Mouse (Mus musculus) gastrocnemius, postnatal 10 days (tissue): ENCODE results near the gene Angptl2. TPM values are rescaled to one million over a fixed set of nuclear protein-coding genes. Genes with fewer than 3 reads are reported as not detected.

Experiments used
- DNase-seq: peaks from one replicate; pipeline ENCODE4 v3.0.0; 2021; ENCODE audit warnings: mixed read lengths
- total RNA-seq, 2 experiments: library from RNA; stranded (reverse); gene quantifications; 2 replicates each; pipeline ENCODE4 v1.2.3; 2021

Angptl2 gene
- total RNA-seq, 2 experiments from 2014 or later: 258 to 272 TPM

DNA sequence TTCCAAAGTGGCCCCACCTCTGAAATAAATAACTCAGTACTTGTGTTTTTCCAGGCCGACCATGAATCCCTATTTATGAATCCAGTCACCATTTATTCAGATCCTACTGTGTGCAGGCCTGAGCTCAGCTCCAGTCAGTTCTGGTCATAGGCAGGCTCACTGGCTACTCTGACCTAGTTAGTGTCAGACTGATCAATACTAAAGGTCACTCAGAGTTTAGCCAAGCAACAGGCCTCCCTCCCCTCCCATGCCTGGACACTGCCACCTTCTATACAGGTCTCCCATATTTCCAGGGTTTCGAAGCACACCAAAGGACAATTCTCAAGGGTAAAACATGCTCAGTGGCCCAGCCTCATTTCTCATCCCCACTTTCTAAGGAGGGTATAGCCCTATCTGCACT lies 54.7 kb downstream of the Angptl2 start:
- no peak for DNase-seq

DNA sequence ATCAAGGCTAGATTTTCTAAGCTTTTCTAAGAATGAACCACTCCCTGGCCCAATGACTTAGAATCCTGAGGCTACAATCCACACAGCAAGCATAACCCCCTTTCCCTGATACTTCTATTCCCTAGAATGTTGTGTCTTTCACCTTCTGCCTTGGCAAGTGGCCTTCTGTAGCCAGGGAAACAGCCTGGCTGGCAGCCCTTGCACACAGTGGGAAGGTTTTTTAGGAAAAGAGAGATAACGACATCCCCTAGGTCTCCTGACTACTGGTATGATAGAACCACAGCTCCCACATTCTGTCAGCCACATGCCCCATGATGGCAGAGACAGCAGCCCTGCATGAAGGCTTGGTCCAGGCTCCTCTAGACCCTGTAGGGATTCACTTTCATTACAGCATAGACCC lies 55.6 kb downstream of the Angptl2 start:
- DNase-seq: no peak

DNA sequence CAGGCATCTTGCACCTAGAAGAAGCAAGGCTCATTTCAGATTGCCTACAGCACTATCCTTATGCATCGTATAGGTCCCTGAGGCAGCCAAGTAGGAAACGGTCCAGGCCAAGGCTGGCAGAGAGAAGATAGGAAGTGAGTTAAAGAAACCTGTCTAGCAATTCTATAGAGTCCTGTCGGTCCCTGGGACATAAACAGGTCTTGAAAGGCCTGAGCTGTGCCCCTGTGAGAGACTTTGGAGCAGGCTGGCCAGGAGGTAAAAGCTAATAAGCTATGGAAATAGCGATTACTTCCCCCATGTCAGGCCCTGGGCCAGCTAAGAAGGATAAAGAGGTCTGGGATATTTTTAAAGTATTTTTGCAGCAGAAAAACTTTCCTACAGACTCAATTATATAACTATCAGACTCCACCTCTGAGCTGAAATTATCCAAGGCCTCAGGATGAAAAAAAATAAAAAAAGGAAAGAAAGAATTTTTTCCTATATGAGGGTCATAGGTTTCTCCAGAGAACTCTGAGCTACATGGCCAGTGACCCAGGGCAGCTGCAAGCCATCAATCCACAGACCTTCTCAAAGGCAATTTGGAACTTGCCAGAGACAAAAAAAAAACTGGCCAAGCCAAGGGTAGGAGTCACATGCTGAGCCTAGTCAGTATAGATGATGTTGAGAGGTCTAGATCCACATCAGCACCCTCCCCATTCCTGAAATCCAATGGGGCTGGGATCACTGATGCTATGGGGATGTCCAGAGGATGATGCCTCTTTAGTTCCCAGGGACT lies 57.0 kb downstream of the Angptl2 start:
- DNase-seq: no peak

DNA sequence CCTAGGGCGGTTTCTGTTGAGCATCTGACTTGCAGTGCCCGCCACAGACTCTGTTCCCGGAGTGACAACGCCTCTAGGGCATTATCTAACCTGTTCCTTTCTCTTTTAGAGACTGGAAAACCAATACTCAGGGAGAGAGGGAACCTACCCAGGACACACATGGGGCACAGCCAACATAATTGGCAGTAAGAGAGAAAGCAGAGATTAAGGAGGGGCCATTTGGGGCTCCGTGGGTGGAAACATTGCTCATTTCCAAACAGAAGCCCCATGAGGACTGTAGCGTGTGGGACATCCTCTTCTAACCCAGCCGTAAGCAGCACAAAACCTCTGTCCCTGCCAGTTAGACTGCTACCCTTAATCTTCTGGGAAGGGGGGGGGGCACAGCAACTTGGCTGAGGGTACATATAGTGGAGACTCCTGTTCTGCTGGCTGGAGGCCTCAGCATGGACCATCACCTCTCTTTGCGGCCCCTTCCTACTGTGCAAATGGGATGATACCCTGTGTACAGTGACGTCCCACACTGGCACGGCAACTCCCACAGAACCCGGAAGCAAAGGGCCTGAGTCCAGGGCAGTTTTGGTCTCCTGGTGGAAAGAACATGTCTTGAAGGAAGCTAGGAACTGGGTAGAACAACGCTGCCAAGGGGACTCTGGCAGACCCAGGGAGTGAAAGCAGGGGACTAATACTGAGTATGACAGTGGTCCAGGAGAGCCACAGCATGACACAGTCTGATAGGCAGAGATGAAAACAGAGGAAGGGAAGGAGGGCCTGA lies 59.0 kb downstream of the Angptl2 start:
- DNase-seq: no peak

DNA sequence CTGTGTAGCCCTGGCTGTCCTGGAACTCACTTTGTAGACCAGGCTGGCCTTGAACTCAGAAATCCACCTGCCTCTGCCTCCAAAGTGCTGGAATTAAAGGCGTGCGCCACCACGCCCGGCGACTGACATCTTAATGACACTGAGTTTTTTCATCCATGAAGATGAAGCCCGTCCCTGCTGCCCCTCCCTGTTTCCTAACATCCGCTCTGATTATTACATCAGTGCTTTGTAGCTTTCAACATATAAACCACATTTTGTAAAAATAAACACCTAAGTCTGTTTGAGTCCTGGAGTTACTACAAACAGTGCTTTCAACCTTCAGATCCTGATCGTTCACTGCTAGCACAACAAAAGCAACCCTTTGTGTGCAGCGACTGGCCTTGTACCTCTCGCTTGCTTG lies 63.9 kb downstream of the Angptl2 start:
- no peak for DNase-seq

DNA sequence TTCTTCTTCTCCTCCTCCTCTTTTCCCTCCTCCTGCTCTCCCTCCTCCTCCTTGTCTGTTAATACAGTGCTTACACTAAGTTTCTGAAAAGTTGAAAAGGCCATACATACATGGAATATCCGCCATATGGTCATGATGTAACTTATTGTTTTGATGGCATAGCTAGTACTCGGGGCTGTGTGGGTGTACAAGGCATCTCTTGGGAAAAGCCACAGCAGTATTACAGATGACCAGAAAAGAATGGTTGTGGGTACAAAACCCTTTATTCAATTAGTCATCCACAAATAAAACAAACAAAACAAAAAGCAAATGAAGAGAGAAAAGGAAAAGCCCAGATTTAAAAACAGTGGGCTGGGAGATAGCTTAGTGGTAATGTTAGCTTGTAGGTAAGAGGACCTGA lies 64.7 kb downstream of the Angptl2 start:
- DNase-seq: no peak

DNA sequence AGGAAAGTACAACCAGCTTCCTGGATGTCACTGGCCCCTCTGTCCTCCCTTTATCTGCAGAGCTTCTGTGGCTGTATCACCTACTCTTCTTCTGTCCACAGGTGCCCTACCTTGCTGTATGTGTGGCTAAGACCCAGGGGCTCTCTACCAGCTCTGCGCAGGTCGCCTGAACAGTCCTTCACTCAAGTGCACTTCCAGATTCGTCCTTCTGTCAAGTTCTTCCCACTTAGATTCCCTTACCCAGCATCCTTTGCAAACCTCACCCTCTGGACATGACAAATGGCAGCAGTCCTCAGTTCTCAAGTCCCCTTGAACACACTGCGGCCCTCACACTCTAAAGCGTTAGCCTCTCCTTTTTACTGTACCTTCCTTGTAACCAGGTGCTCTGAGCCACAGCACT lies 65.9 kb downstream of the Angptl2 start:
- DNase-seq: no peak

DNA sequence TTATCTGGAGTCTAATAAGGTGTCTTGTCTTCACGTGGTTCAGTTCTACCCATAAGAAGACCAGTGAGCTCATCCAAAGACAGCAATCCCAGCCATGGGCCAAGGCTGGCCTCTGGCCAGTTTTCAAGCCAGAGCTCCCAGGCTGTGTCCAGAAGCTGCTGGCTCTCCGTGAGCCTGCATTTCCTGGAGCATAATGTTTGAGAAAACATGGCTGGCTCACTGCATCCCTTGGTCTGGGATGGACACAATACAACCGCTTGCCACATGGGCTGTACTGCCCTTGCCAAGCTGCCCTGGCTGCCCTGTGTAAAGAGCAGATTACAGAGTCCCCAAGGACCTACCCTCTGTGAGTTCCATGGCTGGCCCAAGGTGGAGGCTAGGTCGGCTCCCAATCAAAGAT lies 67.0 kb downstream of the Angptl2 start:
- peak; percentile 81 for DNase-seq

DNA sequence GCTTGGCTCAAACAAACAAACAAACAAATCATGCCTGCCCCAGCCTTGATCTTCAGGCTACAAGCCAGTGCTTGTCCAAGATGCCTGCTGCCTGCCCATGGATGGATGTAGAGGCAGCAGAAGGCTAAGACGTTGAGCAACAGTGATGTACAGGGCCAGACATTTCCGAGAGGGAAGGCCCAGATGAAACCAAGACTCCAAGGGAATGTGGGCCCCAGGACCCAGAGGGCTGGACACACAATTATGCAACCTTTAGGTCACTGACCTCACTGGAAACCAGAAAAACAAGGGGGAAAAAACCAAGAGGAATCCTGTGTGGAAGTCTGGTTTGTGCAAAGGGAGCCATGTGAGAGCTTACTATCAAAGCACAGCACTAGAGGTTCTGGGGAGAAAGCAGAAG lies 67.8 kb downstream of the Angptl2 start:
- no peak for DNase-seq

DNA sequence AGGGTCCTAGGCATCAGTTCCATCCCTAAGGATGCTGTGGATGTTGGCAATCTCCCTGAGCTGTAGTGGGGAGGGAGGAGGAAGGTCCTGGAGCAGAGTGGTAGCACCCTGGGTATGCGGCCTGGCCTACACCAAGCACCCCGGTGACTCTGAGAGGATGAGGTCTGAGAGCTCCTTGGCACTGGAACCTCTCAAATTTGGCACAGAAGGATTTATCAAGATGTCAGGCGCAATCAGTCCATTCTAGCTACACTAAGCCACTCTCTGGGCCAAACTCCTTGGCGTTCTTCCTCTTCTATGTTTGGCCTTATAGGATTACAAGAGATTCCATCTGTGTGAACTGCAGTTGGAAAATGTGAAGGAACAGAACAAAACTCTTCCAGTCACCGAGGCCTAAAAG lies 73.0 kb downstream of the Angptl2 start:
- no peak for DNase-seq

DNA sequence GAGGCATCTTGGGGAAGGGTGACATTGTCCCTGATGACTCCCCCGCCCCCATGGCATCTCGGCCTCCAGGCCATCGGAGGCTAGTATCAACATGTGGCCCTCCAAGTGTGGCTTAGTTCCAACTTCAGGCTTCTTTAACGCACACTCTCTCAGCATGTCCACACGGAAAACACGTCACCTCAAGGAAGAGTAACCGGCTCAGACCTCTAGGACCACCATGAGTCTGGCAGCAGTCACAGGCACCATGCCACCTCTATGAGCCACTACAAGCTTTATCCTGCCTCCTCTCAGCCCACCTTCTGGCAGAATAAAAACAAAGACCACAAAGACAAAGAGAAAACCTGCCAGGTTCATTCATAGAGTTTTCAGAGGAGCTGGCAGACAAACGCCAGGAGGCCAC lies 74.6 kb downstream of the Angptl2 start:
- DNase-seq: no peak

DNA sequence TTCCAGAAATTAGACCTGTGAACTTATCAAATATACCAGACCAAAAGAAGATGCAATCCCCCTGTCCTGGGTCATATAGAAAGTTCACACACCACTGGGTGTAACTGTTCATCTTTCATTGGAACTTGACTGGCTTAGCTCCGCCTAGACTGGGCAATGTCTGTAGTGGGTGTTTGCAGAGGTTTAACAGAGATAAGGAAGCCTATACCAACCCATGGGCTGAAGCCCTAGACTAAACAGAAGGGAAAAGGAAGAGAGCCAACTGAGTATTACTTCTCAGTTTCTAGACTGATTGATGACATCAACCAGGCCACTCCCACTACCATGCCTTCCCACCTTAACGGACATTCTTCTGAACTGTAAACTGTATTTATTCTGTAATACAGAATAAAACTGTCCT lies 76.2 kb downstream of the Angptl2 start:
- DNase-seq: no peak

DNA sequence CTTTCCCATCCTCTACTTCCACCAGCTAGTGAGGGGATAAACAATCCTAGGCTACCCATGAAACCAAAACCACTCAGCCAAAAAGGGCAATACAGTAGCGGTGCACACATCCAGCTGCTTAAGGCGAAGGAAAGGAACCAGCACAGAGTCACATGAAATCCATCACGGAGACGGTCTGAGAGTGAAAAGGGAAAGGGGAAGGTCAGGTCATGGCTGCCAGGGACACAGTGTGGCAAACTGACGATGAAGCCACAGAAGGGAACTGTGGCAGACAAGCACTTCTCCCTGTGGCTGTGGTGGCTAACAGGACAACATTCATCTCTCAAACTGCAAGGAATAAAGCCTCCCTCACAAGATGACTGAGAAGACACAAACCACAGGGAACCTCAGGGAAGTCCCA lies 79.2 kb downstream of the Angptl2 start:
- no peak for DNase-seq

Other genes starting within 250 kb of the Angptl2 start
- gene Slc2a8, start 234.0 kb upstream of the Angptl2 start, total RNA-seq: 1 to 10 TPM; 7.2 to 7.6 TPM
- gene Garnl3, start 84.4 kb upstream of the Angptl2 start, total RNA-seq: 1 to 10 TPM; 3.1 to 4.7 TPM
- gene Ralgps1, start 155.4 kb downstream of the Angptl2 start, total RNA-seq: 1 to 10 TPM; 4.1 to 5.2 TPM
- gene Zbtb34, start 215.3 kb downstream of the Angptl2 start, total RNA-seq: 10 to 100 TPM; 10.4 to 13.6 TPM